Mouse (Mus musculus) limb, embryonic 14.5 days (tissue): ENCODE results near the gene Hexdc. TPM values are rescaled to one million over a fixed set of nuclear protein-coding genes. Genes with fewer than 3 reads are reported as not detected.

Experiments used
- ATAC-seq: fragments of 200-750 bp; cut with Nextera tagmentation; 2 replicates; pipeline ENCODE4 v1.8.0; 2017; ENCODE audit warnings: low read depth, moderate number of reproducible peaks, moderate TSS enrichment; ENCODE audit not compliant: low FRiP score
- DNase-seq: peaks from one replicate; pipeline ENCODE4 v3.0.0-alpha.2; 2015; ENCODE audit warnings: low spot score
- H3K27ac ChIP-seq: fragments of 300-500 bp; sonication (generic); replicated peaks from 2 replicates; pipeline ENCODE4 v1.5.1; 2014; ENCODE audit warnings: low read depth, mild to moderate bottlenecking, low read length, moderate library complexity, mixed read lengths
- H3K27me3 ChIP-seq: fragments of 300-500 bp; sonication (generic); 2 replicates; pipeline ENCODE4 v1.6.1; 2014; ENCODE audit warnings: low read length, mixed read lengths; ENCODE audit not compliant: control insufficient read depth, insufficient read depth
- H3K36me3 ChIP-seq: fragments of 300-500 bp; sonication (generic); 2 replicates; pipeline ENCODE4 v1.6.1; 2014; ENCODE audit warnings: mild to moderate bottlenecking, low read length, moderate library complexity, mixed read lengths; ENCODE audit not compliant: control insufficient read depth, insufficient read depth
- H3K4me1 ChIP-seq: fragments of 300-500 bp; sonication (generic); 2 replicates; pipeline ENCODE4 v1.6.1; 2014; ENCODE audit warnings: antibody characterized with exemption, low read length, mixed read lengths; ENCODE audit not compliant: control insufficient read depth, insufficient read depth
- H3K4me2 ChIP-seq: fragments of 300-500 bp; sonication (generic); replicated peaks from 2 replicates; pipeline ENCODE4 v1.6.1; 2014; ENCODE audit warnings: low read depth, mild to moderate bottlenecking, low read length, moderate library complexity; ENCODE audit not compliant: severe bottlenecking
- H3K4me3 ChIP-seq: fragments of 300-500 bp; sonication (generic); replicated peaks from 2 replicates; pipeline ENCODE4 v1.5.1; 2014; ENCODE audit warnings: low read length
- H3K9ac ChIP-seq: fragments of 300-500 bp; sonication (generic); 2 replicates; pipeline ENCODE4 v1.6.1; 2014; ENCODE audit warnings: mild to moderate bottlenecking, low read depth, low read length, moderate library complexity; ENCODE audit not compliant: severe bottlenecking
- H3K9me3 ChIP-seq: fragments of 300-500 bp; sonication (generic); 2 replicates; pipeline ENCODE4 v1.6.1; 2016; ENCODE audit warnings: low read length; ENCODE audit not compliant: control insufficient read depth
- POLR2A ChIP-seq: fragments of 200-500 bp; IDR thresholded peaks from 2 replicates; pipeline ENCODE4 v1.8.0; 2012; ENCODE audit warnings: inconsistent platforms, mild to moderate bottlenecking, moderate library complexity, borderline replicate concordance; ENCODE audit not compliant: insufficient read depth, insufficient read length; ENCODE audit errors: extremely low read depth
- WGBS: fragments of 180-500 bp; shearing (Covaris S2); extraction: QIAGEN DNeasy Blood & Tissue Kit; methylation state at CpG from one replicate; pipeline ENCODE4 v1.1.7; 2014; 5-methylcytosine and 5-hydroxymethylcytosine counted together
- polyA plus RNA-seq, 2 experiments: library from polyadenylated mRNA; depleted of rRNA in 1 of 2; stranded (reverse) in 1 of 2; unstranded in 1 of 2; fragments of >200 nt; fragmentation: Nextera tagmentation in 1 of 2; extraction: Ambion mirVana in 1 of 2; gene quantifications; 2 replicates each; pipeline versions ENCODE4 v1.2.1 to v1.2.3; 2012 to 2014

The Hexdc gene
- polyA plus RNA-seq, 2 experiments, result 8.4 to 45.5 TPM

DNA sequence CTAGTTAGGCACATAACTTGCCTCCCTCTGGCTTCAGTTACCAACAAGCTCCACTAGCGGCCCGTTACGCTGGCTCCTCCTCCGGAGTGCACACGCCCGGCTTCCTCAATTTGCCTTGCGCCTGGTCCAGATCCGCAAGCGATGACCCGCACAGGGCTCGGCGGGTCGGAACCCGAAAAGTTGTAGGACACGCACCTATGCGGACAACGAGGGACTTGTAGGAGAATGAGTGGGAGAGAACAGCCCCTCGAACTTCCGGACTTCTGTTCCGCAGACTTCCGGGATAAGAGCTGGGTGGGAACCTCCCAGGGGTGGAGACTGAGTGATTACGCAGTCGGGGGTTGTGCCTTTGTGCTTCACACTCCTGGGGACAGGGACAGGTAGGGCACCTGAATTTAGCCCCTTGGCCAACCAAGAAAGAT, 24.8 kb downstream of the Hexdc start, which contains the start of gene Cybc1:
TSS of gene Cybc1 (minus strand) at position 305 of the 422 bp plus-strand sequence.
- peaks cover 14% of the 10 kb centered on the region for H3K4me1 ChIP-seq
- peak within 1 kb of the TSS; percentile 60 for H3K9ac ChIP-seq
- DNase-seq, result peak; percentile 88
- H3K36me3 ChIP-seq, result peaks cover 26% of the 10 kb centered on the region
- peak; percentile 88 for ATAC-seq
- peak within 1 kb of the TSS; percentile 82 for H3K4me2 ChIP-seq
- no peaks in the 10 kb centered on the region for H3K27me3 ChIP-seq
- no peaks in the 10 kb centered on the region for H3K9me3 ChIP-seq
- peak; percentile 31; the same call in 1 of the 2 replicates for TF ChIP-seq POLR2A
- peak within 1 kb of the TSS; percentile 76 for H3K27ac ChIP-seq
- WGBS, result under 1% methylated on average over 23 of the region's 23 CpGs
- H3K4me3 ChIP-seq, result peak within 1 kb of the TSS; percentile 64

DNA sequence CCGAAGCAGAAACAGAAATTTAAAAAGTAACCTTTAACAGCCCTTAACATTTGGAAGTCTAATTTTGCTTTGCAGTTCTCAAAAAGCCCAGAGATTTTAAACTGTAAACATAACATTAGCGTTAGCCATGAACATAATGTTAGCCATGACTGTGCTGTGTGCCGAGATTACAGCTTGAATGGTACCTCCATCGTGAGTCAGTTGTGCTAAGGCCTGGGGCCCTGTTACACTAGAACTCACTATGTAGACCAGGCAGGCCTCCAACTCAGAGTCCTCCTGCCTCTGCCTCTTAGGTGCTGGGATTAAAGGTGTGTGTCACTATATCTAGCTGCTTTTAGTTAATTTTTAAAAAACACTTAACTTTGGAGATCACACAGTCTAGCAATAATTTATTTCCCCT, 27.0 kb downstream of the Hexdc start:
- H3K4me1 ChIP-seq, result peaks cover 21% of the 10 kb centered on the region
- no peak for TF ChIP-seq POLR2A
- WGBS, result 75% methylated on average over 4 of the region's 4 CpGs

DNA sequence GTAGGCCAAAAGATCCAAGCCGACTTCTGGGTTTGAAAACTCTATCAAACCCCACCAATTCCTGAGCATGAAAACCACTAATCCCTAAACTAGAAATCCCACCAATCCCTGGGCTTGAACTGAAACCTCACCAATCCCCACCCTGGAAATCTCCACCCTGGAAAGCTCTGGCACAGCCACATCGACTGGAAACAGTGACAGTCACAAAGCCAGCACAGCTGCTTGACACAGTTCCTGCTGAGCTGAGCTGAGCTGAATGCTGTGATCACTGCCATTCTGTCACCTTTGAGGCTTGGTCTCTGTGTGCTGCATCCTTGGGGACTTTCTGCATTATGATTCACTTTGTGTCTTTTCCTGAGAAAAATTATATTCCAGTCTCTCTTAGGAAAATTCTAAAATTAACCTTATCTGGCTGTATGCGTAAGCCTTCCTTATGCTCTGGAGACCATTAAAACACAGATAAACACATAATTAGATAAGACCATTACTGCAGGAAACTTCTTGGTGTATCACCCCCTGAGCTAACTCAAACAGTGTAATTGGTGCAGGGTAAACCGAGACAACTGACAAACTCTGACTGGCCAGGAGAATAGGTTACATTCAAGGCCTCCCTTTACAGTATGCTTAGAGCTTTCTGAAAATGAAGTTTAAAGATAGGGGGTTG, 27.5 kb downstream of the Hexdc start:
- H3K27me3 ChIP-seq, result no peaks in the 10 kb centered on the region
- no peaks in the 10 kb centered on the region for H3K9me3 ChIP-seq
- H3K4me1 ChIP-seq, result peaks cover 23% of the 10 kb centered on the region
- no peaks in the 10 kb centered on the region for H3K36me3 ChIP-seq
- no peak for ATAC-seq
- no peak for TF ChIP-seq POLR2A
- peak; percentile 22 for DNase-seq
- no peak overlapping the region for H3K9ac ChIP-seq
- no peak overlapping the region for H3K27ac ChIP-seq
- no peak overlapping the region for H3K4me2 ChIP-seq
- H3K4me3 ChIP-seq, result no peak overlapping the region
- WGBS, result 59% methylated on average over 4 of the region's 4 CpGs

More for the DNA sequence above, 27.0 kb downstream of the Hexdc start:
- Histone ChIP-seq H3K4me3 (no peak overlapping the region), H3K27me3 (no peaks in the 10 kb centered on the region), H3K27ac (no peak overlapping the region), H3K4me2 (no peak overlapping the region), H3K9ac (no peak overlapping the region), H3K9me3 (no peaks in the 10 kb centered on the region), H3K36me3 (peaks cover 5% of the 10 kb centered on the region)
- DNase-seq (no peak), ATAC-seq (no peak)

DNA sequence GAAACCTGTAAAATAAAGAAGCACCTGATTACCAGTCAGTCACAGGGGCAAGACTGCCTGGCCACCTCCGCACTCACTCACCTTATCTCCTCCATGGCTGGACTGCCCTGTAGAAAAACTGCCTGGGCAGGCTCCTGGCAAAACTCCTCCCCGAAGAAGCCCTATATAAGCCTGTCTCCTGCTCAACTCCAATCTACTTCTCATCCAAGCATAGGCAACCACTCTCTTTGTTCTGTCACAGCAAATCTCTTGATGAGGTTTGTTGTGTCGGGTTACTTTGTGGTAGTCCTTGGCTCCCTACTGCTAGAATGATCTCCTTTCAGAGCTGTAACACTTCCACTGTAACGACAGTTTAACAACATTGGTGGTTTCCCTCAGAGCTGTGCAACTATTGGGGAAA, 28.5 kb downstream of the Hexdc start:
- ATAC-seq, result no peak
- H3K27me3 ChIP-seq, result no peaks in the 10 kb centered on the region
- H3K27ac ChIP-seq, result no peak overlapping the region
- no peak for TF ChIP-seq POLR2A
- no peaks in the 10 kb centered on the region for H3K9me3 ChIP-seq
- no peak overlapping the region for H3K9ac ChIP-seq
- WGBS, result 36% methylated on average over 4 of the region's 4 CpGs
- no peak overlapping the region for H3K4me2 ChIP-seq
- peaks cover 23% of the 10 kb centered on the region for H3K4me1 ChIP-seq
- H3K36me3 ChIP-seq, result no peaks in the 10 kb centered on the region
- no peak overlapping the region for H3K4me3 ChIP-seq
- DNase-seq, result no peak

DNA sequence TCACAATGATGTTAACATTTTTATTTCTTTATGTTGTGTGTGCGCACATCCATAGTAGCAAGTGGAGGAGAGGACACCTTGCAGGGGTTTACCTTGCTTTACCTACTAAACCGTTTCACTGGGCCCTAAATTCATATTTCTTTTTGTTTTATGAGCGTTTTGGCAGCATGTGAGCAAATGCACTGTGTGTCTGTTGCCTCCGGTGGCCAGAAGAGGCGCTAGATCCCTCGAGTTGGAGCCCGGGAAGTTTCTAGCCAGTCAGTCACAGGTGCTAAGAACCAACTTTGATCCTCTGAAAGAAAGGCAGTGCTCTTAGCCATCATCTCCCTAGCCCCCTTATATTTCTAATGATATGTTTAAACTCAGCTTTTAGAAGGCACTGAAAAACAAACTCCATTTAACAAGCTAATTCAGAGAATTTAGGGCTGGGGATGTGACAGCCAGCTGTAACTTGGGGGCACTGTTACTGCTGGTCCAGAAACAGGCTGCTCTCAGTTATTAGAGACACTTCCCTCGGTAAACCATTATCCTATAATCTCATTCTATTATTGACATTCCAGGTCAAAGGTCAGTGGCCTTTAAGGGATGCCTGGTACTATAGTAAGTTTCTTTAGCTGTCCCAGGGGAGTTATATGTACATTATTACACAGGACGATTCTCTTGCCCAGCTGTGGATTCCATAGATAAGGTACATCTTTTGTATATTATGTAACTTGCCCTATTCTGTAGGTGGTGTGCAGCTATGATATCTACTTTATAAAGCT, 31.4 kb downstream of the Hexdc start:
- Histone ChIP-seq H3K9ac (no peak overlapping the region), H3K9me3 (no peaks in the 10 kb centered on the region), H3K36me3 (peaks cover 21% of the 10 kb centered on the region), H3K4me1 (peaks cover 20% of the 10 kb centered on the region), H3K4me2 (peak overlapping the region; percentile 51), H3K4me3 (peak overlapping the region; percentile 68; the same call in 1 of the 2 replicates), H3K27ac (peak overlapping the region; percentile 98), H3K27me3 (no peaks in the 10 kb centered on the region)
- peak; percentile 31 for DNase-seq
- 26% methylated on average over 9 of the region's 9 CpGs for WGBS
- TF ChIP-seq POLR2A, result no peak
- no peak for ATAC-seq
